Mouse (Mus musculus) cerebellum, postnatal 10 days (tissue): Measurements from ENCODE around the gene Tgfbr3l.
A peak's percentile ranks its signal among the peaks of the same experiment; 100 is the strongest.

Experiments used
- DNase-seq, 2 experiments: peaks; one replicate each; pipeline ENCODE4 v3.0.0; 2021; ENCODE audit warnings: mixed read lengths in 2 of 2

Gene Tgfbr3l

GRCm38 (mm10) chr8:4247951-4248540, at the start of gene Tgfbr3l:
Tgfbr3l (plus strand) TSS chr8:4248214.
- no peak for DNase-seq

- DNase-seq, result no peak
Observed at GRCm38 (mm10) chr8:4201321-4201720, 46.7 kb upstream of the Tgfbr3l start.

GRCm38 (mm10) chr8:4205246-4206123, 42.5 kb upstream of the Tgfbr3l start:
- DNase-seq, result no peak

- DNase-seq, result peak; percentile 51 to 56
Observed at GRCm38 (mm10) chr8:4206182-4207015, 41.6 kb upstream of the Tgfbr3l start.

GRCm38 (mm10) chr8:4207016-4207350, 41.0 kb upstream of the Tgfbr3l start:
- DNase-seq, result no peak

GRCm38 (mm10) chr8:4211097-4211496, 36.9 kb upstream of the Tgfbr3l start:
- peak in 1 of 2 experiments; percentile 34 for DNase-seq

GRCm38 (mm10) chr8:4212809-4213209, 35.2 kb upstream of the Tgfbr3l start:
- DNase-seq, result peak; percentile 59 to 63

- DNase-seq, result peak; percentile 52 to 64
Observed at GRCm38 (mm10) chr8:4213210-4214005, 34.6 kb upstream of the Tgfbr3l start.

GRCm38 (mm10) chr8:4214006-4214980, 33.7 kb upstream of the Tgfbr3l start:
- peak; percentile 33 to 51 for DNase-seq

- peak; percentile 45 to 60 for DNase-seq
Observed at GRCm38 (mm10) chr8:4216296-4216695, 31.7 kb upstream of the Tgfbr3l start.

- peak; percentile 94 to 95 for DNase-seq
Observed at GRCm38 (mm10) chr8:4216791-4217621, 31.0 kb upstream of the Tgfbr3l start, which contains the start of gene Prr36. Prr36 (minus strand) TSS chr8:4217459.

GRCm38 (mm10) chr8:4219617-4220016, 28.4 kb upstream of the Tgfbr3l start:
- DNase-seq, result no peak

GRCm38 (mm10) chr8:4222059-4222458, 26.0 kb upstream of the Tgfbr3l start:
- no peak for DNase-seq

- no peak for DNase-seq
Observed at GRCm38 (mm10) chr8:4226323-4226722, 21.7 kb upstream of the Tgfbr3l start.

GRCm38 (mm10) chr8:4226739-4227347, 21.2 kb upstream of the Tgfbr3l start, which contains the start of gene Lrrc8e:
Lrrc8e (plus strand) TSS chr8:4226827.
- DNase-seq, result peak in 1 of 2 experiments; percentile 14

GRCm38 (mm10) chr8:4227919-4228318, 20.1 kb upstream of the Tgfbr3l start:
- no peak for DNase-seq

- no peak for DNase-seq
Observed at GRCm38 (mm10) chr8:4229784-4230183, 18.2 kb upstream of the Tgfbr3l start.

GRCm38 (mm10) chr8:4230612-4231351, 17.2 kb upstream of the Tgfbr3l start:
- peak in 1 of 2 experiments; percentile 4 for DNase-seq
